Mouse (Mus musculus) central nervous system, embryonic 11.5 days (tissue): Measurements from ENCODE around the gene Scaf8. TPM values are rescaled to one million over a fixed set of nuclear protein-coding genes. Genes with fewer than 3 reads are reported as not detected.

Experiments used
- polyA plus RNA-seq: library from polyadenylated mRNA; depleted of rRNA; stranded (reverse); fragments of >200 nt; gene quantifications from 2 replicates; pipeline ENCODE4 v1.2.3, GENCODE M21; 2012; rRNA removed

Scaf8 gene
- 32.3 and 40.7 TPM in 2 replicates for polyA plus RNA-seq

GRCm38 (mm10) chr17:3114720-3115379 is at the start of gene Scaf8:
Gene Scaf8, plus strand, starts transcription at chr17:3114972.

Other genes with a start within 250 kb of the Scaf8 start
- 3.0 and 5.5 TPM in 2 replicates for gene Tiam2, start 211.6 kb downstream of the Scaf8 start, polyA plus RNA-seq